Mouse (Mus musculus): ENCODE measurements at regions not wholly inside any gene's neighbourhood (a gene's known extent, or its start where the extent isn't known, plus 50 kb on each side); places are given as distances from the start of the nearest gene placed in this dataset.

DNA sequence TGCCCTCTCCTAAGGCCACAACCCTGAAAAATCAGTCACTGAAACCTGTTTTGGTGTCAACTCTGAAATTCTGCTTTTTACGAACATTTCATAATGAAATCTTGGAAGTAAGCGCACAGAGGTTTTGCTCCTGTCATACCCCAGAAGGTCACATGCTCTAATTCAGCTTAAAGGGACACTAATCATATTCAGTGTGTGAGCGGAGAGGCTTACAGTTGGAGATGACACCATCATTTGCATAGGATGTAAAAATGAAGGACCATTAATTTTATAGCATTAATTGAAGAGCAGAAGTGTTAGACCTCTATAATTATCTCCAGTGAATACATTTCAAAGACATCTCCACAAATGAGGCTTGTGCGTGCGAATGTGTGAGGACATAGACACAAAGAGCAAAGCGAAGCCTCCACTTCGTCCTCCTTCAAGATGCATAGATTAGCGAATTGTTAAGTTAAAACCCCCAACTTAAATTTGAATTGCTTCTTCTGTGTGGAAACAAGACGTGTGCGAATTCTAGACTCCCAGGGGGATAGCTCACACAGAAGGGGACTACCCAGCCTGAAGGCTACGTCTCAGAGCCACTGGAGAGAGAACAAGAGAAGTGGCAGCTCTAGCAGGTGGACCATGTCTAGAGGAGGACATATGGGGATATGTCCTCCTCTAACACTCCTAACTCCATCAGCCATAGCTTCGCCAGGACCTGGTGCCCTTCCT lies 479.0 kb upstream of the Kif2a start:
- WGBS = 83% methylated on average over 12 of the region's 12 CpGs
- no peak overlapping the region for H3K4me3 ChIP-seq (ENCODE audit: low read depth, low read length)
- no peak for ATAC-seq (ENCODE audit: insufficient read depth, low read depth)
- no peaks in the 10 kb centered on the region for H3K9me3 ChIP-seq (replicated peaks; ENCODE audit: control insufficient read depth, low read length)
- no peak for TF ChIP-seq EP300 (IDR thresholded peaks at IDR 0.05; ENCODE audit: low read depth)
- no peak for TF ChIP-seq CTCF (IDR thresholded peaks at IDR 0.05; ENCODE audit: low read depth)
- H3K4me1 ChIP-seq (ENCODE audit: control insufficient read depth, insufficient read depth) = no peaks in the 10 kb centered on the region
- H3K36me3 ChIP-seq (replicated peaks; ENCODE audit: control insufficient read depth, insufficient read depth, low read length) = no peaks in the 10 kb centered on the region
- H3K27ac ChIP-seq (ENCODE audit: low read depth) = no peak overlapping the region
- no peak overlapping the region for H3K4me2 ChIP-seq (ENCODE audit: low read depth, low read length)
- H3K27me3 ChIP-seq (ENCODE audit: control insufficient read depth, insufficient read depth, low read length) = no peaks in the 10 kb centered on the region
- DNase-seq (ENCODE audit: low spot score) = no peak
- no peak overlapping the region for H3K9ac ChIP-seq (replicated peaks; ENCODE audit: low read depth, low read length)

DNA sequence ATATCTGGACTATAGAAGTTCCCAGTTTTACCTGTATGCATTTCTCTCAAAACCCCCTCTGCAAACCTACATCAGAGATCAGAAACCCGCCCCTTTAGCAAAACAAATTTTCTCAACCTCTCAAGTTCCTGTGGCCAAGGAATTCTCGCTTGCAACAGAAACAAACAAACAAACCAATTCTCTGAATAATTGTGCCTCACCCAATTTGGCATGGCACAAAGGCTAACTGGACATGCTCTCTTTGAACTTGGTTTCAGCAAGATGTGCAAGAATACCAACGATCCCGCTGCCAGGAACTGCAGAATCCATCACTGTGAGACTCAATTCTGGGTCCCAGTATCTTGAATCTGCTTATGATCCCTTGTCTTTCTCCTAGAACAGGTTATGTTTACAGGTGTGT lies 477.4 kb upstream of the Kif2a start:
- Histone ChIP-seq H3K27ac (ENCODE audit: low read depth) (no peak overlapping the region), H3K4me1 (ENCODE audit: control insufficient read depth, insufficient read depth) (no peaks in the 10 kb centered on the region), H3K4me3 (ENCODE audit: low read depth, low read length) (no peak overlapping the region), H3K36me3 (replicated peaks; ENCODE audit: control insufficient read depth, insufficient read depth, low read length) (no peaks in the 10 kb centered on the region), H3K9ac (replicated peaks; ENCODE audit: low read depth, low read length) (no peak overlapping the region), H3K9me3 (replicated peaks; ENCODE audit: control insufficient read depth, low read length) (no peaks in the 10 kb centered on the region), H3K4me2 (ENCODE audit: low read depth, low read length) (no peak overlapping the region), H3K27me3 (ENCODE audit: control insufficient read depth, insufficient read depth, low read length) (no peaks in the 10 kb centered on the region)
- 69% methylated on average over 4 of the region's 4 CpGs for WGBS
- DNase-seq (ENCODE audit: low spot score) = no peak
- ATAC-seq (ENCODE audit: insufficient read depth, low read depth) = no peak
- TF ChIP-seq EP300 (IDR thresholded peaks at IDR 0.05; ENCODE audit: low read depth) (no peak), CTCF (IDR thresholded peaks at IDR 0.05; ENCODE audit: low read depth) (no peak)

DNA sequence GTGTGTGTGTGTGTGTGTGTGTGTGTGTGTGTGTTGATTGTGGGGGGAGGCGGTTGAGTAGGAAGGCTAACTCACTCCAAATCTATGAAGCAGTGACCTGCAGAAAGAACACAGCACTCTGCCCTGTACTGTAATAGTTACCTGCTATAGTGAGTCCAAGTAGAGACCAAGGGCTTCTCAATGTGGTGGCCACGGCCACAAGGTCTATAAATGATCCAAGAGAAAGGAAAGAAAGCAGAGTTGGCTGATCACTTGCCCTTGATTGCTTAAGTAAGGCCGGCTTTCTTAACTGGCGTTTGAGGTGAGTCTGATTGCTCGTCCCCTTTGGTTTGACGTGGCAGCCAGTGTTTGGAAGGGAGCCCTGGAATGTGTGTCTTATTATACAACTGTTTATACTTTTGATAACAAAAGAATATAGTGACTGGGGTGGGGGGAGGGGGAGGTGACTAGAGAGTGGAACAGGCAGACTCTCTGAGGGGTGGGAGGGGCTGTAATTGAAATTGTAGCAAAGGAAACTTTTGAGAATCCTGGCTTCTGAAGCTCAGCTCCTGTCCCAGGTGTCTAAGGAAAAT lies 473.3 kb upstream of the Kif2a start:
- Histone ChIP-seq H3K36me3 (replicated peaks; ENCODE audit: control insufficient read depth, insufficient read depth, low read length) (no peaks in the 10 kb centered on the region), H3K9ac (replicated peaks; ENCODE audit: low read depth, low read length) (no peak overlapping the region), H3K9me3 (replicated peaks; ENCODE audit: control insufficient read depth, low read length) (no peaks in the 10 kb centered on the region), H3K27me3 (ENCODE audit: control insufficient read depth, insufficient read depth, low read length) (no peaks in the 10 kb centered on the region), H3K4me3 (ENCODE audit: low read depth, low read length) (no peak overlapping the region), H3K27ac (ENCODE audit: low read depth) (no peak overlapping the region), H3K4me1 (ENCODE audit: control insufficient read depth, insufficient read depth) (no peaks in the 10 kb centered on the region), H3K4me2 (ENCODE audit: low read depth, low read length) (no peak overlapping the region)
- DNase-seq (ENCODE audit: low spot score) (no peak), ATAC-seq (ENCODE audit: insufficient read depth, low read depth) (no peak)
- WGBS = 34% methylated on average over 6 of the region's 6 CpGs
- no peak for TF ChIP-seq EP300 (IDR thresholded peaks at IDR 0.05; ENCODE audit: low read depth)
- no peak for TF ChIP-seq CTCF (IDR thresholded peaks at IDR 0.05; ENCODE audit: low read depth)

DNA sequence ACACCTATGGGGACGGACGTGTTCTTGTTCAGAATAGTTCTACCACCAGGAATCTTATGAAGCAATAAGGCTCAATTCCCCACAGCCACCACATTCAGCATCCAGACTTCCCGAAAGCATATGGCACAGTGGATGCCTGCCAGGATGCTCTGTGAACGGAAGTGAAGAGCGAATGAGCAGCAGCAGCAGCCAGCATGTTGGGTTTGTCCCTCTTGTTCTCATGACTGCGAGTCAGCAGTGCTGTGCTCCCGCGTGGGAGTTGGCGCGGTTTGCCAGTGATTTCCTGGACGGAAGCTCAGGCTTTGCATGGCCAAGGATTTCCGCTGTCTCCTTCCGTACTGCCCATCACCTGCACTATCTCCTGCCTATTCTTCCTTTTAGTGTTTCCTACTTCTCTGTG lies 471.8 kb upstream of the Kif2a start:
- no peaks in the 10 kb centered on the region for H3K9me3 ChIP-seq (replicated peaks; ENCODE audit: control insufficient read depth, low read length)
- H3K36me3 ChIP-seq (replicated peaks; ENCODE audit: control insufficient read depth, insufficient read depth, low read length) = no peaks in the 10 kb centered on the region
- no peak overlapping the region for H3K27ac ChIP-seq (ENCODE audit: low read depth)
- no peak overlapping the region for H3K4me3 ChIP-seq (ENCODE audit: low read depth, low read length)
- WGBS = 55% methylated on average over 13 of the region's 13 CpGs
- TF ChIP-seq CTCF (IDR thresholded peaks at IDR 0.05; ENCODE audit: low read depth) = no peak
- no peak for TF ChIP-seq EP300 (IDR thresholded peaks at IDR 0.05; ENCODE audit: low read depth)
- no peaks in the 10 kb centered on the region for H3K27me3 ChIP-seq (ENCODE audit: control insufficient read depth, insufficient read depth, low read length)
- no peak for ATAC-seq (ENCODE audit: insufficient read depth, low read depth)
- no peak overlapping the region for H3K9ac ChIP-seq (replicated peaks; ENCODE audit: low read depth, low read length)
- H3K4me1 ChIP-seq (ENCODE audit: control insufficient read depth, insufficient read depth) = no peaks in the 10 kb centered on the region
- DNase-seq (ENCODE audit: low spot score) = peak; percentile 16
- H3K4me2 ChIP-seq (ENCODE audit: low read depth, low read length) = no peak overlapping the region

DNA sequence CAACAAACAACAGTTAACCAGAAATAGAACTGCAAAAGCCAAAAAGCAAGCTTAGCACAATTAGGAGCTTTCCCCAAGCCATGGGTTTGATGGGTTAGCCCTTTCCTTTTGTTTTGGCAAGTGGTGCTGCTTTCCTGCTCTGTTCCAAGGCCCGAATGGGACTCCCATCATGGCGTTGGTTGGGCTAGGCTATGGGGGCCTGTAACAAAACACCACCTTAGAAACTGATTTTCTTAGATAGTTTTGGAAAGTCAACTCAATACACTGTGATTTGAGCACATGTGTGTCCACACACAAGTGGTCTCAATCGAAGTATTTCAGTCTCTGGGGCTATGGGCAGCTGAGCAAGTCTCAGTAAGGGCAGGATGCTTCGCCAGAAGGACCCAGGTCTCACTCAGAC lies 470.5 kb upstream of the Kif2a start:
- H3K9ac ChIP-seq (replicated peaks; ENCODE audit: low read depth, low read length) = no peak overlapping the region
- H3K4me3 ChIP-seq (ENCODE audit: low read depth, low read length) = no peak overlapping the region
- H3K4me2 ChIP-seq (ENCODE audit: low read depth, low read length) = no peak overlapping the region
- WGBS = 81% methylated on average over 4 of the region's 4 CpGs
- H3K36me3 ChIP-seq (replicated peaks; ENCODE audit: control insufficient read depth, insufficient read depth, low read length) = no peaks in the 10 kb centered on the region
- no peaks in the 10 kb centered on the region for H3K27me3 ChIP-seq (ENCODE audit: control insufficient read depth, insufficient read depth, low read length)
- DNase-seq (ENCODE audit: low spot score) (no peak), ATAC-seq (ENCODE audit: insufficient read depth, low read depth) (no peak)
- TF ChIP-seq CTCF (IDR thresholded peaks at IDR 0.05; ENCODE audit: low read depth) (no peak), EP300 (IDR thresholded peaks at IDR 0.05; ENCODE audit: low read depth) (no peak)
- H3K9me3 ChIP-seq (replicated peaks; ENCODE audit: control insufficient read depth, low read length) = no peaks in the 10 kb centered on the region
- H3K27ac ChIP-seq (ENCODE audit: low read depth) = no peak overlapping the region
- H3K4me1 ChIP-seq (ENCODE audit: control insufficient read depth, insufficient read depth) = no peaks in the 10 kb centered on the region

DNA sequence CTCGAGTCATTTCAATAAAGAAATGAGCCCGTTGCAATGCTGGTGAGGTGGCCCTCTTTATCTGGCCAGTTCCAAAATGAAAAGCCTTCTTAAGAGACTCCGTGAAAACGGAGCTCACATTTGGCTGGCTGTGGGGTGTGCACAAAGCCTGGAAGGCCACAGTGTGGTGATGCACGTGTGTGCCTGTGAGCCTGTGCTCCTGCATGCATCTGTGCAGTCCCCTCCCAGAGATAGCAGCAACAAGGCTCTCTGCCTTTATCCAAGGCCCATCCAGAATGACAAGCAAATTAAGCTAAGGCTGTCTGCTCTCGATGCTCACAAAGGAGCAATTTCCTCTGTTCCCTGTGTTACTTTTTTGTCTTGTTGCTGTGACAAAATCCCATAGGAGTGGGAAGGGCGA lies 469.5 kb upstream of the Kif2a start:
- WGBS = 62% methylated on average over 7 of the region's 7 CpGs
- no peak for TF ChIP-seq CTCF (IDR thresholded peaks at IDR 0.05; ENCODE audit: low read depth)
- TF ChIP-seq EP300 (IDR thresholded peaks at IDR 0.05; ENCODE audit: low read depth) = no peak
- DNase-seq (ENCODE audit: low spot score) = no peak
- H3K4me1 ChIP-seq (ENCODE audit: control insufficient read depth, insufficient read depth) = no peaks in the 10 kb centered on the region
- ATAC-seq (ENCODE audit: insufficient read depth, low read depth) = no peak
- H3K4me2 ChIP-seq (ENCODE audit: low read depth, low read length) = no peak overlapping the region
- no peak overlapping the region for H3K9ac ChIP-seq (replicated peaks; ENCODE audit: low read depth, low read length)
- H3K9me3 ChIP-seq (replicated peaks; ENCODE audit: control insufficient read depth, low read length) = no peaks in the 10 kb centered on the region
- no peaks in the 10 kb centered on the region for H3K36me3 ChIP-seq (replicated peaks; ENCODE audit: control insufficient read depth, insufficient read depth, low read length)
- no peak overlapping the region for H3K27ac ChIP-seq (ENCODE audit: low read depth)
- H3K27me3 ChIP-seq (ENCODE audit: control insufficient read depth, insufficient read depth, low read length) = no peaks in the 10 kb centered on the region
- no peak overlapping the region for H3K4me3 ChIP-seq (ENCODE audit: low read depth, low read length)
